Mouse (Mus musculus) E14TG2a.4 (cell line): ENCODE data around the gene Orai1.

ENCODE experiments used
- CTCF ChIP-seq: conservative IDR thresholded peaks from 2 replicates; pipeline ENCODE4 v1.5.1; 2014; ENCODE audit warnings: low read length
- NANOG ChIP-seq: IDR thresholded peaks from 2 replicates; pipeline ENCODE4 v1.6.1; 2014; ENCODE audit warnings: borderline replicate concordance, low read length, mixed read lengths

DNA sequence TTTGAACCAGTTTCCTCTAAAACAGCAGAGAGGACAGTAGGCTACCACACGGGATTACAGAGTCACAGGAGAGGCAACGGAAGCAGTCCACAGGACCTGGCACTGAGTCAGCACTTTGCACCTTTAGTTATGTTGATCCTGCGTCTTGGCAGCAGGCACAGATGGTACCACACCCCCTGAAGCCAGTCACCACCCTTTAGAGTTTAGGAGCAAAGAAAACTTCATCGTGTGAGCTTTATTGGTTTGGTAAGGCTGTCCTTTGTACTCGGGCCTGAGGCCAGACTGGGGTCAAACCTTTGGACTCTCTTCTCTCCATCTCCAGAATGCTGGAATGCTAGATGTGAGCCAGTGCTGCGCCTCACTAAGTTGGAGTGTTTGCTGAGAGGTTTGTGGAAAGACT, 20.7 kb downstream of the Orai1 start:
- TF ChIP-seq CTCF (no peak), NANOG (no peak)
